8 mouse cellular contexts compared by ENCODE assay signal in genomic region chr6:112197445-112197844, GRCm38 (mm10).
DNase-seq lines count a peak whose midpoint lies in the region; ATAC-seq and TF ChIP-seq lines count a peak whose summit lies in the region.

No protein-coding gene starts in this region.

- peak; percentile 59; the same call in 1 of the 2 replicates for ATAC-seq in cerebellum, adult (ENCODE audit: insufficient number of reproducible peaks, low FRiP score, low TSS enrichment)
- ATAC-seq in forebrain, embryonic 14.5 days = peak; percentile 88

- H3K27me3 ChIP-seq in ES-Bruce4 (ENCODE audit: control insufficient read depth, insufficient read depth, low read length, poor library complexity, severe bottlenecking) = no peaks in the 10 kb centered on the region
- no peaks in the 10 kb centered on the region for H3K27me3 ChIP-seq in forebrain, embryonic 14.5 days (replicated peaks; ENCODE audit: control insufficient read depth, insufficient read depth, low read length)
- no peaks in the 10 kb centered on the region for H3K27me3 ChIP-seq in thymus, adult 2 months (ENCODE audit: control insufficient read depth, insufficient read depth, low read length)

- peak; percentile 94 for TF ChIP-seq CTCF in ES-Bruce4 (IDR thresholded peaks at IDR 0.05; ENCODE audit: low read depth, low read length)
- peak; percentile 68; the same call in 1 of the 2 replicates for TF ChIP-seq CTCF in olfactory bulb, adult 2 months (IDR thresholded peaks at IDR 0.05; ENCODE audit: insufficient read depth, low read depth, low read length)
- TF ChIP-seq CTCF in thymus, adult 2 months (IDR thresholded peaks at IDR 0.05; ENCODE audit: borderline replicate concordance, control insufficient read depth, extremely low read depth, insufficient read depth, low read length, poor library complexity) = peak; percentile 63; the same call in 1 of the 2 replicates

- DNase-seq in forebrain, embryonic 14.5 days (ENCODE audit: low spot score) = peak; percentile 92
- DNase-seq in heart, postnatal 10 days = peak; percentile 85 to 91
- DNase-seq in kidney, postnatal 4 days = peak; percentile 87 to 90
- DNase-seq in lung, adult 18-20 months = peak; percentile 71 to 86
- DNase-seq in thymus, adult 2 months = peak; percentile 80

- peaks cover 4% of the 10 kb centered on the region; the same call in 1 of the 2 replicates for H3K9me3 ChIP-seq in ES-Bruce4 (replicated peaks; ENCODE audit: control insufficient read depth, insufficient read depth, low read length, poor library complexity, severe bottlenecking)
- H3K9me3 ChIP-seq in forebrain, embryonic 14.5 days (replicated peaks; ENCODE audit: control insufficient read depth, low read length) = no peaks in the 10 kb centered on the region

- H3K4me3 ChIP-seq in ES-Bruce4 (ENCODE audit: low read depth, low read length) = no peak overlapping the region
- H3K4me3 ChIP-seq in forebrain, embryonic 14.5 days (ENCODE audit: low read depth, low read length) = no peak overlapping the region
- H3K4me3 ChIP-seq in olfactory bulb, adult 2 months (ENCODE audit: insufficient read depth, low read depth, low read length) = peak overlapping the region; percentile 6; the same call in 1 of the 2 replicates
- H3K4me3 ChIP-seq in thymus, adult 2 months (ENCODE audit: control insufficient read depth, insufficient read depth, low read length) = no peak overlapping the region

- peak; percentile 44; the same call in 1 of the 2 replicates for TF ChIP-seq EP300 in ES-Bruce4 (IDR thresholded peaks at IDR 0.05; ENCODE audit: insufficient read depth, low read depth, low read length)

- H3K36me3 ChIP-seq in ES-Bruce4 (ENCODE audit: control insufficient read depth, insufficient read depth, low read length, poor library complexity, severe bottlenecking) = no peaks in the 10 kb centered on the region
- H3K36me3 ChIP-seq in forebrain, embryonic 14.5 days (ENCODE audit: control insufficient read depth, insufficient read depth, low read length) = no peaks in the 10 kb centered on the region
- H3K36me3 ChIP-seq in thymus, adult 2 months (ENCODE audit: control insufficient read depth, insufficient read depth, low read length) = no peaks in the 10 kb centered on the region

- TF ChIP-seq POLR2A in ES-Bruce4 (IDR thresholded peaks at IDR 0.05; ENCODE audit: insufficient read depth, low read length) = no peak
- no peak for TF ChIP-seq POLR2A in olfactory bulb, adult 2 months (IDR thresholded peaks at IDR 0.05; ENCODE audit: insufficient read depth, low read depth, low read length)
- TF ChIP-seq POLR2A in thymus, adult 2 months (IDR thresholded peaks at IDR 0.05; ENCODE audit: control insufficient read depth, extremely low read depth, insufficient read depth, low read length, poor library complexity) = no peak

- peaks cover under 1% of the 10 kb centered on the region for H3K4me1 ChIP-seq in ES-Bruce4 (ENCODE audit: control insufficient read depth, insufficient read depth, low read length)
- H3K4me1 ChIP-seq in forebrain, embryonic 14.5 days (ENCODE audit: control insufficient read depth, insufficient read depth, low read length) = no peaks in the 10 kb centered on the region
- H3K4me1 ChIP-seq in olfactory bulb, adult 2 months (ENCODE audit: control insufficient read depth, insufficient read depth, low read length) = peaks cover 3% of the 10 kb centered on the region
- H3K4me1 ChIP-seq in thymus, adult 2 months (replicated peaks; ENCODE audit: control insufficient read depth, insufficient read depth, low read length) = no peaks in the 10 kb centered on the region

- no peak overlapping the region for H3K27ac ChIP-seq in ES-Bruce4 (ENCODE audit: insufficient read depth, low read length)
- H3K27ac ChIP-seq in forebrain, embryonic 14.5 days (ENCODE audit: low read depth, low read length) = no peak overlapping the region
- no peak overlapping the region for H3K27ac ChIP-seq in olfactory bulb, adult 2 months (ENCODE audit: insufficient read depth, low read depth, low read length)
- H3K27ac ChIP-seq in thymus, adult 2 months (ENCODE audit: control insufficient read depth, insufficient read depth, low read length) = no peak overlapping the region

- no peak overlapping the region for H3K9ac ChIP-seq in ES-Bruce4 (ENCODE audit: low read depth, poor library complexity, severe bottlenecking)
- H3K9ac ChIP-seq in forebrain, embryonic 14.5 days (ENCODE audit: low read length) = no peak overlapping the region

- 9% methylated on average over 16 of the region's 16 CpGs for WGBS in forebrain, embryonic 14.5 days
- WGBS in olfactory bulb, adult 2 months = 7% methylated on average over 16 of the region's 16 CpGs
- 8% methylated on average over 16 of the region's 16 CpGs for WGBS in thymus, adult 2 months

- intact Hi-C loops in heart, postnatal 10 days (cut with DNase I) = no loop called here

- peak overlapping the region; percentile 26 for H3K4me2 ChIP-seq in forebrain, embryonic 14.5 days (ENCODE audit: low read length)
